Mouse (Mus musculus) layer of hippocampus, adult 8-10 months (tissue): ENCODE data around the gene Gm9774. TPM values are rescaled to one million over a fixed set of nuclear protein-coding genes. Genes with fewer than 3 reads are reported as not detected.

Source experiments
- DNase-seq, 2 experiments: peaks; one replicate each; pipeline ENCODE4 v3.0.0; 2022; ENCODE audit warnings: low spot score in 2 of 2
- total RNA-seq, 4 experiments: library from RNA; stranded (reverse); gene quantifications; 2 replicates each; pipeline ENCODE4 v1.2.4; 2022

Gm9774 gene
- 1 to 10 TPM; 2.3 to 7.0 (median 3.9) TPM for total RNA-seq

DNA sequence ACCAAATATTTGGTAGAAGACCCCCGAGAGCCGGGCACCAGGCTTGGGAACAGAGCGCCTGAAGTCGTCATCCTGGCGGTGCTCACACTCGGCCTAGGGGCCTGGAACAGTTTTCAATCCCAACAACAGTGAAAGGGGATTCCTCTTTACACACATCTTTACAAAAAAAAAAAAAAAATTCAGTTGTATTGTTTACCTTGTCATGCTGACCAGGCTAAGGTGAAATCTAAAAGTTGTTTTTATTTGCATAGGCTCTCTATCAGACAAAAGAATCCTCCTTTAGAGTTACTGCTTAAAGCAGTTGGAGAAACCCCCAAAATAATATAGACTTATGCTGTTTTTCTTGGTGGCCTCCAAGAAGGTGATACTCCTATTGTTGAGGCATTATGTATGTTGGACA, at the start of gene Gm9774:
TSS of gene Gm9774 (minus strand) at position 101 of the 400 bp plus-strand sequence.
- DNase-seq, result no peak

- no peak for DNase-seq
Measured at GRCm38 (mm10) chr3:92470111-92470510, 40.9 kb upstream of the Gm9774 start.

GRCm38 (mm10) chr3:92467424-92467823, 38.2 kb upstream of the Gm9774 start:
- no peak for DNase-seq

DNA sequence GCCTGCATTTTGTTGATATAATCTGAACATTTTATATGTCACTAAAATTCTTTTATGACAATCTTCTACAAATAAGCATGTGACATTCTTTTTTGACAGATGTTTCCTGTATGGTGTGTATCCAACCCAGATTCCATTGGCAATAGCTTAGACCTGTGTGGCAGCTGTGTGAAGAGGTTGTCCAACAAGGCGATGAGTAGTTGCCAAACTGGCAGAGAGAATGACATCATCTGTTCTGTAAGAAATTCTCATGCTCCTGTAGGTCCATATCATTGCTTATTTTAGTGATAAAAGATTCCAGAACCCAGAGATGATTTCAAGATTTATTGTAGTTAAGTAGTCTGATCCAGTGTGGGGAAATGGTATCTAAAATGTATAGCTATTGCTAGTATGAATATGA, 37.4 kb upstream of the Gm9774 start:
- no peak for DNase-seq

DNA sequence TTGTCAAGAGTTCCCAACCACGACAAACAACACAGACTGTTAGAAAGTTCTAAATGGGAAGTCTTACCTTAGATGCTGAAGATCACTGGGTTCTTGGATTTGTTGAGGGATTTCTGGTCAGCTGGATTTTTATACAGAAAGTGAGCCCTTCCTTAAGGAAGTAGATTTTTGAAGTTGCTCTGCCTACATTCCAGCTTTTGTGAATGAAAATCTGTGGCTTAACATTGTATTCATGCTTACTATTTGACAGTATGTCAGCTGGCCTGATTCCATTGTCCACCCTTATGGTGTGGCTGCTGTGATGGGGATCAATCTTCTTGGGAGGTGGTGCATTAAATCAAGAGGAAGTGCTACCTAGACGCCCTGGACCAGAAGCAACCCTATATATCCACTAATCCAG, 29.4 kb upstream of the Gm9774 start, which contains the start of gene Sprr3:
TSS of gene Sprr3 (minus strand) at position 101 of the 400 bp plus-strand sequence.
- no peak for DNase-seq

DNA sequence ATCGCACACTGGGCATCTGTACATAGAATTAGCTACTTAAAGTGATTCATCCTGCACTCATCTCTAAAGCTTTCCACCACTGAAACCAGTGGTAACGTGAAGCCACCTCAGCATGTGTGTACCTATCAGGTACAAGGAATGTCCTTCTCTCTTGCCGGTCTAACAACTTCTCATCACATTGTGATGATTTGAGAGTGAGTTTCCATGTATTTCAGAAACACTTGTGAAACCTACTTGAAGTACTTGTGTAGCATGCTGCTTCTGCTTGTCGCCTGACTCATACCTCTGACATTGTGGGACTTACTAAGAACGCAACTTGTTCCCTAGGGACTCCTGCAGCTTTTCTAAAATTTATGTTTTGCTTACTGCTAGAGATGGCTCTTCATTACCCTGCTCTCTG, 25.9 kb upstream of the Gm9774 start:
- DNase-seq, result no peak

- no peak for DNase-seq
Measured at GRCm38 (mm10) chr3:92440177-92440576, 11.0 kb upstream of the Gm9774 start.

DNA sequence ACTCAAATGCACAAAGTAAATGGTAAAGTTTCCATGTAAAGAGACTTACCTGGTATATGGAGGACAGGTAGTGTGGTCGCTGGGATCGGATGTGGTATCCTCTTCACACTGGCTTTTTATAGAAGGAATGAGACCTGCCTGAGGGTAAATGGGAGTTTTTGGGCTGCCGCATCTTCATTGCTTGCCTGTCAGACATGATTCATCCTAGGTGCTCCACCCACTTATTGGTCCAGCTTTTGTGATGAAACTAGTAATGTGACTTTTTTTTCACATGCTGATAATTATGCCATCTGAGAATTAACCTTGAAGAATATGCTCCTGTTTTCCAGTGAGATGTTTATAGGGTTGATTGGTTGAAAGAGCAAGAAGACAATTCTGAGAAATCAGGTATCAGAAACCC, 9.5 kb upstream of the Gm9774 start, which contains the start of gene Sprr1b:
TSS of gene Sprr1b (minus strand) at position 101 of the 400 bp plus-strand sequence.
- no peak for DNase-seq

- no peak for DNase-seq
Measured at GRCm38 (mm10) chr3:92432282-92432681, 3.1 kb upstream of the Gm9774 start, which contains the start of gene Sprr2k. Gene Sprr2k, plus strand, starts transcription at chr3:92432582.

- no peak for DNase-seq
Measured at GRCm38 (mm10) chr3:92417782-92418181, 11.4 kb downstream of the Gm9774 start, which contains the start of gene Sprr2j-ps. Gene Sprr2j-ps, plus strand, starts transcription at chr3:92418082.

DNA sequence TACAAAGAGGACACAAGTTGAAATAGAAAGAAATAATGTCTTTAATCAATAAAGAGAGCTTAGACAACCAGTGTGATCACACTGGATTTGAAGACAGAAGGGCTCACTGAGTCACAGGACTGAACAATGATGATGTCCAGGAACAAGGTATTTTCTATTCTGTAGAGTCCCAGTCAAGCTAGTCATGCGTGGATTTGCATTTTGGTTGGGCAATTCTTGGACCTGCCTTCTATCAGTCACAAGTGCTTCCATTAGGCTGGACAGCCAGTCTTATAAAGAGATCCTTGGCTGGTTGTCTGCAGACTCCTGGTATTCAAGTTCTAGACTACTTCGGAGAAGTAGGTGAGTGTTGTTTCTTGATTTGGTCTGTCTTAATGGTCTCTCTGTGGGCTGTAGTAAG, 21.5 kb downstream of the Gm9774 start, which contains the start of gene Sprr2i:
TSS of gene Sprr2i (plus strand) at position 301 of the 400 bp plus-strand sequence.
- DNase-seq, result no peak

DNA sequence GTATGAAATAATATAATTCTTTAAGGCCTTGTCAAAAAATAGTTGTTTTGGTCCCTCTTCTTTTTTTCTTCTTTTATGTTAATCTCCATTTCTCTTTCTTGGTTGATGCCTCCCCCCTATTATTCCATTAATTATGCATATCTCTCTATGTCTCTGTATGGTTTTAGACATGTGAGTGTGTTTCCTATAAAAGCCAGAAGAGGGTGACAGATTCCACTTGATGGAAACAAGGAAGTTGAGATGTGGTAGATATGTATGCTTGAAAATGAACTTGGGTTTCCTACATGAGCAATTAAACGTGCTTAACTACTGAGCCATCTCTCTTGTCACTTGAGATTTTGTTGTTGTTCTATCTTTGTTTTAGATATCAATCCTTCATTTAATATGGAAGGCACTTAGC, 34.9 kb downstream of the Gm9774 start:
- no peak for DNase-seq

GRCm38 (mm10) chr3:92385385-92385784, 43.8 kb downstream of the Gm9774 start, which contains the start of gene Sprr2h:
Gene Sprr2h, plus strand, starts transcription at chr3:92385685.
- no peak for DNase-seq

Other genes with a start within 250 kb of the Gm9774 start
- gene Sprr2a1, start 213.6 kb downstream of the Gm9774 start, total RNA-seq, result not detected
- not detected for gene Sprr2a2, start 213.5 kb downstream of the Gm9774 start, total RNA-seq
- gene Sprr2a3, start 144.0 kb downstream of the Gm9774 start, total RNA-seq, result not detected
- not detected for gene Sprr2b, start 112.8 kb downstream of the Gm9774 start, total RNA-seq
- gene Sprr2d, start 90.3 kb downstream of the Gm9774 start, total RNA-seq, result not detected
- not detected for gene Sprr2e, start 77.3 kb downstream of the Gm9774 start, total RNA-seq
- gene Sprr2f, start 64.2 kb downstream of the Gm9774 start, total RNA-seq, result not detected
- not detected for gene Sprr2h, start 43.7 kb downstream of the Gm9774 start, total RNA-seq
- gene Sprr2i, start 21.4 kb downstream of the Gm9774 start, total RNA-seq, result not detected
- not detected for gene Sprr2j-ps, start 11.3 kb downstream of the Gm9774 start, total RNA-seq
- not detected for gene Sprr2k, start 3.2 kb upstream of the Gm9774 start, total RNA-seq
- gene Sprr1b, start 9.4 kb upstream of the Gm9774 start, total RNA-seq, result not detected
- gene Sprr3, start 29.3 kb upstream of the Gm9774 start, total RNA-seq, result not detected
- not detected for gene Sprr1a, start 56.5 kb upstream of the Gm9774 start, total RNA-seq
- not detected for gene Sprr4, start 71.1 kb upstream of the Gm9774 start, total RNA-seq
- not detected for gene 2310046K23Rik, start 105.1 kb upstream of the Gm9774 start, total RNA-seq
- gene Ivl, start 144.3 kb upstream of the Gm9774 start, total RNA-seq, result not detected
- not detected for gene Smcp, start 159.6 kb upstream of the Gm9774 start, total RNA-seq
- not detected for gene 2210017I01Rik, start 178.1 kb upstream of the Gm9774 start, total RNA-seq
- gene Lce6a, start 192.2 kb upstream of the Gm9774 start, total RNA-seq, result not detected
- not detected for gene Lce1a1, start 218.9 kb upstream of the Gm9774 start, total RNA-seq
- not detected for gene Lce1b, start 227.5 kb upstream of the Gm9774 start, total RNA-seq
- not detected for gene Lce1a2, start 240.9 kb upstream of the Gm9774 start, total RNA-seq
- gene Lce1c, start 249.8 kb upstream of the Gm9774 start, total RNA-seq, result not detected